Mouse (Mus musculus) heart, embryonic 13.5 days (tissue): ENCODE data around the gene Dmbt1. TPM values are rescaled to one million over a fixed set of nuclear protein-coding genes. Genes with fewer than 3 reads are reported as not detected.
"Not testable (repeated sequence)": the region's sequence is repeated elsewhere in the genome, so short reads cannot be mapped to it uniquely, and the experiment has no call there.

ENCODE experiments used
- ATAC-seq: fragments of 200-750 bp; cut with Nextera tagmentation; 2 replicates; pipeline ENCODE4 v1.8.0; 2017; ENCODE audit warnings: moderate TSS enrichment; ENCODE audit not compliant: insufficient number of reproducible peaks, low FRiP score, low TSS enrichment; ENCODE audit errors: extremely low read depth
- H3K27ac ChIP-seq: fragments of 300-500 bp; sonication (generic); replicated peaks from 2 replicates; pipeline ENCODE4 v1.5.1; 2015; ENCODE audit warnings: moderate library complexity, mild to moderate bottlenecking, inconsistent platforms
- H3K27me3 ChIP-seq: fragments of 300-500 bp; sonication (generic); replicated peaks from 2 replicates; pipeline ENCODE4 v1.6.1; 2015; ENCODE audit warnings: mild to moderate bottlenecking, inconsistent platforms
- H3K36me3 ChIP-seq: fragments of 300-500 bp; sonication (generic); 2 replicates; pipeline ENCODE4 v1.6.1; 2015; ENCODE audit warnings: mild to moderate bottlenecking, inconsistent platforms
- H3K4me1 ChIP-seq: fragments of 300-500 bp; sonication (generic); 2 replicates; pipeline ENCODE4 v1.6.1; 2015; ENCODE audit warnings: inconsistent platforms
- H3K4me2 ChIP-seq: fragments of 300-500 bp; sonication (generic); 2 replicates; pipeline ENCODE4 v1.6.1; 2015; ENCODE audit warnings: inconsistent platforms, mild to moderate bottlenecking, moderate library complexity
- H3K4me3 ChIP-seq: fragments of 300-500 bp; sonication (generic); 2 replicates; pipeline ENCODE4 v1.5.1; 2015; ENCODE audit warnings: moderate library complexity, mild to moderate bottlenecking, inconsistent platforms
- H3K9ac ChIP-seq: fragments of 300-500 bp; sonication (generic); 2 replicates; pipeline ENCODE4 v1.6.1; 2015; ENCODE audit warnings: inconsistent platforms, mild to moderate bottlenecking, moderate library complexity
- H3K9me3 ChIP-seq: fragments of 300-500 bp; sonication (generic); 2 replicates; pipeline ENCODE4 v1.6.1; 2016; ENCODE audit warnings: inconsistent platforms
- WGBS: fragments of 180-500 bp; shearing (Covaris S2); methylation state at CpG from one replicate; pipeline ENCODE4 v1.1.7; 2015; ENCODE audit warnings: mixed read lengths; 5-methylcytosine and 5-hydroxymethylcytosine counted together
- polyA plus RNA-seq: library from polyadenylated mRNA; unstranded; fragments of >200 nt; fragmentation: Nextera tagmentation; extraction: Ambion mirVana; gene quantifications from 2 replicates; pipeline ENCODE4 v1.2.1, GENCODE M21; 2015

The Dmbt1 gene
- polyA plus RNA-seq, 1 experiment from 2014 or later, result not detected

DNA sequence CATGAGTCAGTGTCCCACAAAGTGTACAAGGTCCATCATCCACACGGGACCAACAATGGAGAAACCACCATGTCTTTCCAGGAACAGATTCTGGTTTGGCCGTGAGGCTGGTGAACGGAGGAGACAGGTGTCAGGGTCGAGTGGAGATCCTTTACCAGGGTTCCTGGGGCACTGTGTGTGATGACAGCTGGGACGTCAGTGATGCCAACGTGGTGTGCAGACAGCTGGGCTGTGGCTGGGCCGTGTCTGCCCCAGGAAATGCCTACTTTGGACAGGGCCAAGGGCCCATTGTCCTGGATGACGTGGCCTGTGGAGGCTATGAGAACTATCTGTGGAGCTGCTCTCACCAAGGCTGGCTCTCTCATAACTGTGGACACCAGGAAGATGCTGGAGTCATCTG lies 18.0 kb downstream of the Dmbt1 start:
- not testable (repeated sequence) for ATAC-seq, H3K4me1 ChIP-seq, H3K27me3 ChIP-seq, H3K9me3 ChIP-seq, H3K9ac ChIP-seq, H3K27ac ChIP-seq, H3K4me3 ChIP-seq, H3K4me2 ChIP-seq, H3K36me3 ChIP-seq
- WGBS, result 69% methylated on average over 8 of the region's 8 CpGs

DNA sequence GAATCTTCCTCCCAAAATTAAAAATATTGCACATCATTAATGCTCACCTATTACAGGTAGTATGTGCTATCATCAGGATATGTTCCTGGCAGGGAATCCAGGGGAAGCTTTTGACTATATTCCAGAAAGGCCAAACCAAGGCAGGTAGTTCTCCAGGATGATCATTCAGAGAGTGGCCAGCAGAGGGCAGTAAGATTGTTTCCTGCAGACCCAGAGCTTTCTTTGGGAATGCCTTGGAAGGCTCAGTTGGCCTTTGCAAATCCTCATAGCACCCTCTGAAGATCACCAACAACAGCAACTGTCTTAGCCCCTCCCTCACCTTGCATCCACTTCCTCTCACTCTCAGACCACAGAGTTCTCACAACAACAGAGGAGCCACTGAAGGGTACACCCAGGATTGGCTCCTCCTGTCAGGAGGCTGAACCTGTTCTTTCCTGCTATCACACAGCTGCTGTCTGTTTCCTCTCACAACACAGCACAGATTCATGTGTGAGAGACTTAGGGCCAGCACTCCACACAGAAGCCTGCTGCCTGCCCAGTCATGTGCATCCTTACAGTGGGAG lies 23.0 kb downstream of the Dmbt1 start:
- H3K4me1 ChIP-seq, result no peaks in the 10 kb centered on the region
- H3K4me3 ChIP-seq, result no peak overlapping the region
- H3K27ac ChIP-seq, result no peak overlapping the region
- no peak; the same call in 1 of the 2 replicates for ATAC-seq
- no peaks in the 10 kb centered on the region for H3K27me3 ChIP-seq
- H3K9ac ChIP-seq, result no peak overlapping the region
- no peaks in the 10 kb centered on the region for H3K36me3 ChIP-seq
- no peaks in the 10 kb centered on the region for H3K9me3 ChIP-seq
- H3K4me2 ChIP-seq, result no peak overlapping the region

DNA sequence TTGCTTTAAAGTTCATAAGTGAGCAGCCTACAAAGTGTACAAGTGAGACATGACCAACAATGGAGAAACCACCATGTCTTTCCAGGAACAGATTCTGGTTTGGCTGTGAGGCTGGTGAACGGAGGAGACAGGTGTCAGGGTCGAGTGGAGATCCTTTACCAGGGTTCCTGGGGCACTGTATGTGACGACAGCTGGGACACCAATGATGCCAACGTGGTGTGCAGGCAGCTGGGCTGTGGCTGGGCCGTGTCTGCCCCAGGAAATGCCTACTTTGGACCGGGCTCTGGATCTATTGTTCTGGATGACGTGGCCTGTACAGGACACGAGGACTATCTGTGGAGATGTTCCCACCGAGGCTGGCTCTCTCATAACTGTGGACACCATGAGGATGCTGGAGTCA lies 26.1 kb downstream of the Dmbt1 start:
- WGBS, result 73% methylated on average over 9 of the region's 9 CpGs
- not testable (repeated sequence) for H3K4me3 ChIP-seq, H3K9me3 ChIP-seq, H3K27ac ChIP-seq, H3K36me3 ChIP-seq, H3K4me2 ChIP-seq, H3K9ac ChIP-seq, H3K4me1 ChIP-seq, ATAC-seq, H3K27me3 ChIP-seq

DNA sequence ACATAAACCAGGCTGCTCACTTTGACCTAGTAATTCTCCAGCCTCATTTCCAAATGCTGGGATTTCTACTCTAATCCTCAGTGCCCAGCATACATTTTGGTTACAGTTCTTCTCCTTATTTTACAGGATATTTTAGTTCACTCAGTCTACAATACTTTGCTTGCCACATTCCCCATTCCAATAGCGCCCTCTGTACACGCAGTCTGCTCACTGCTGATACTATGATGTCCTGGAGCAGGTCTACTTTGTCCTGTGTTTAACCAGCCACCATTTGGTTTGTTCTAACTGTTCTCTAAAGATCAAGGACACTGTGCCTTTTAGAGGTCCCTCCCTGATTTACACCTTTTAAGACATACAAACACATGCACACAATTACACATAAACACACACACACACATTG lies 28.0 kb downstream of the Dmbt1 start:
- not testable (repeated sequence) for H3K4me2 ChIP-seq, ATAC-seq, H3K27ac ChIP-seq, H3K4me1 ChIP-seq, H3K27me3 ChIP-seq, H3K36me3 ChIP-seq, H3K9me3 ChIP-seq, H3K9ac ChIP-seq, H3K4me3 ChIP-seq
- WGBS, result 61% methylated on average over 2 of the region's 2 CpGs

DNA sequence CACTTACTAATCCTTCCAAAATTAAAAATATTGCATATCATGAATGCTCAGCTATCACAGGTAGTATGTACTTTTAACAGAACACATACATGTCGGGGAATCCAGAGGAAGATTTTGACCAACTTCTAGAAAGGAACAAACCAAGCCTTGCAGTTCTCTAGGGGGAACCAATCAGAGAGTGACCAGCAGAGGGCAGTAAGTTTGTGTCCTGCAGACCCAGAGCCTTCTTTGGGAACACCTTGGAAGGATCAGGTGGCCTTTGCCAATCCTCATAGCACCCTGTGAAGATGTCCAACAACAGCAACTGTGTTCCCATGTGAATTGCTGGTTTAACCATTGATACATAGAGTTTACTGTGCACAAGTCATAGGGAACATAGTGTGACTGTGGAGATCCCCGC lies 30.7 kb downstream of the Dmbt1 start:
- Histone ChIP-seq H3K4me2 (no peak overlapping the region), H3K27ac (no peak overlapping the region), H3K9me3 (no peaks in the 10 kb centered on the region), H3K9ac (no peak overlapping the region), H3K36me3 (no peaks in the 10 kb centered on the region), H3K27me3 (no peaks in the 10 kb centered on the region), H3K4me3 (no peak overlapping the region), H3K4me1 (no peaks in the 10 kb centered on the region)
- no peak for ATAC-seq
- 72% methylated on average over 2 of the region's 2 CpGs for WGBS

DNA sequence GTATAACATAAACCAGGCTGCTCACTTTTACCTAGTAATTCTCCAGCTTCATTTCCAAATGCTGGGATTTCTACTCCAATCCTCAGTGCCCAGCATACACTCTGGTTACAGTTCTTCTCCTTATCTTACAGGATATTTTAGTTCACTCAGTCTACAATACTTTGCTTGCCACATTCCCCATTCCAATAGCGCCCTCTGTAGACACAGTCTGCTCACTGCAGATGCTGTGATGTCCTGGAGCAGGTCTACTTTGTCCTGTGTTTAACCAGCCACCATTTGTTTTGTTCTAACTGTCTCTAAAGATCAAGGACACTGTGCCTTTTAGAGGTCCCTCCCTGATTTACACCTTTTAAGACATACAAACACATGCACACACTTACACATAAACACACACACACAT lies 36.3 kb downstream of the Dmbt1 start:
- WGBS, result 3% methylated on average over 1 of the region's 1 CpGs
- not testable (repeated sequence) for H3K9ac ChIP-seq, H3K36me3 ChIP-seq, H3K4me1 ChIP-seq, H3K27ac ChIP-seq, H3K9me3 ChIP-seq, H3K27me3 ChIP-seq, ATAC-seq, H3K4me2 ChIP-seq, H3K4me3 ChIP-seq

DNA sequence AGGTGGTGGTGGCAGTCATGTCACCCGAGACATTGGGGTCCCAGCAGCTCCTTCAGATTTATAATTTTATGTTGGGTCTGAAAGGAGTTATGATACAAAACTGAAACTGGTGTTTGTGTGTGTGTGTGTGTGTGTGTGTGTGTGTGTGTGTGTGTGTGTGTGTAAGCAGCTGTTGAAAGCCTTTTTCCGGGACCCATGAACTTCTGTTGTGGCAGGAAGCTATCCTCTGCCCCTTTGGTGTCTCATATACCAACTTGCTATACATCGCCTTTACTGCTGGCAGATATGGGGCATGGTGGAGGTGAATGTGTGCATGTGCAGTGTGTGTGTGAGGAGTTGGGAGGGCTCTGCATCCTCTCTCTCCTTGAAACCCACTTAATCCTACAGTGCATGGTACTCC lies 41.6 kb downstream of the Dmbt1 start:
- WGBS, result 75% methylated on average over 3 of the region's 3 CpGs
- H3K9ac ChIP-seq, H3K4me1 ChIP-seq, ATAC-seq, H3K4me3 ChIP-seq, H3K27me3 ChIP-seq, H3K4me2 ChIP-seq, H3K9me3 ChIP-seq, H3K27ac ChIP-seq, H3K36me3 ChIP-seq: not testable (repeated sequence)

DNA sequence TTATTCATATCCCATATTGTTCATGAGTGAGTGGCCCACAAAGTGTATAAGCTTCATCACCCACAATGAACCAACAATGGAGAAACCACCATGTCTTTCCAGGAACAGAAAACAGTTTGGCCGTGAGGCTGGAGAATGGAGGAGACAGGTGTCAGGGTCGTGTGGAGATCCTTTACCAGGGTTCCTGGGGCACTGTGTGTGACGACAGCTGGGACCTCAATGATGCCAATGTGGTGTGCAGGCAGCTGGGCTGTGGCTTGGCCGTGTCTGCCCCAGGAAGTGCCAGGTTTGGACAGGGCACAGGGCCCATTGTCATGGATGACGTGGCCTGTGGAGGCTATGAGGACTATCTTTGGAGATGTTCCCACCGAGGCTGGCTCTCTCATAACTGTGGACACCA lies 42.2 kb downstream of the Dmbt1 start:
- H3K27me3 ChIP-seq, ATAC-seq, H3K9ac ChIP-seq, H3K4me2 ChIP-seq, H3K4me3 ChIP-seq, H3K36me3 ChIP-seq, H3K9me3 ChIP-seq, H3K27ac ChIP-seq, H3K4me1 ChIP-seq: not testable (repeated sequence)
- WGBS, result 77% methylated on average over 6 of the region's 6 CpGs

DNA sequence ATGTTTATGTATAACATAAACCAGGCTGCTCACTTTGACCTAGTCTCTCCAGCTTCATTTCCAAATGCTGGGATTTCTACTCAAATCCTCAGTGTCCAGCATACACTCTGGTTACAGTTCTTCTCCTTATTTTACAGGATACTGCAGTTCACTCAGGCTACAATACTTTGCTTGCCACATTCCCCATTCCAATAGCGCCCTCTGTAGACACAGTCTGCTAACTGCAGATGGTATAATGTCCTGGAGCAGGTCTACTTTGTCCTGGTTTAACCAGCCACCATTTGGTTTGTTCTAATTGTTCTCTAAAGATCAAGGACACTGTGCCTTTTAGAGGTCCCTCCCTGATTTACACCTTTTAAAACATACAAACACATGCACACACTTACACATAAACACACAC lies 44.1 kb downstream of the Dmbt1 start:
- Histone ChIP-seq H3K9me3 (no peaks in the 10 kb centered on the region), H3K4me2 (no peak overlapping the region), H3K4me3 (no peak overlapping the region), H3K27me3 (no peaks in the 10 kb centered on the region), H3K36me3 (no peaks in the 10 kb centered on the region), H3K27ac (no peak overlapping the region), H3K4me1 (no peaks in the 10 kb centered on the region), H3K9ac (no peak overlapping the region)
- 4% methylated on average over 1 of the region's 1 CpGs for WGBS
- no peak for ATAC-seq

DNA sequence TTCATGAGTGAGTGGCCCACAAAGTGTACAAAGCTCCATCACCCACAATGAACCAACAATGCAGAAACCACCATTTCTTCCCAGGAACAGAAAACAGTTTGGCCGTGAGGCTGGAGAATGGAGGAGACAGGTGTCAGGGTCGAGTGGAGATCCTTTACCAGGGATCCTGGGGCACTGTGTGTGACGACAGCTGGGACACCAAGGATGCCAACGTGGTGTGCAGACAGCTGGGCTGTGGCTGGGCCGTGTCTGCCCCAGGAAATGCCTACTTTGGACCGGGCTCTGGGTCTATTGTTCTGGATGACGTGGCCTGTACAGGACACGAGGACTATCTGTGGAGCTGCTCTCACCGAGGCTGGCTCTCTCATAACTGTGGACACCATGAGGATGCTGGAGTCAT lies 50.5 kb downstream of the Dmbt1 start:
- H3K9me3 ChIP-seq, ATAC-seq, H3K4me1 ChIP-seq, H3K27me3 ChIP-seq, H3K4me2 ChIP-seq, H3K9ac ChIP-seq, H3K27ac ChIP-seq, H3K36me3 ChIP-seq, H3K4me3 ChIP-seq: not testable (repeated sequence)
- WGBS, result 61% methylated on average over 9 of the region's 9 CpGs

DNA sequence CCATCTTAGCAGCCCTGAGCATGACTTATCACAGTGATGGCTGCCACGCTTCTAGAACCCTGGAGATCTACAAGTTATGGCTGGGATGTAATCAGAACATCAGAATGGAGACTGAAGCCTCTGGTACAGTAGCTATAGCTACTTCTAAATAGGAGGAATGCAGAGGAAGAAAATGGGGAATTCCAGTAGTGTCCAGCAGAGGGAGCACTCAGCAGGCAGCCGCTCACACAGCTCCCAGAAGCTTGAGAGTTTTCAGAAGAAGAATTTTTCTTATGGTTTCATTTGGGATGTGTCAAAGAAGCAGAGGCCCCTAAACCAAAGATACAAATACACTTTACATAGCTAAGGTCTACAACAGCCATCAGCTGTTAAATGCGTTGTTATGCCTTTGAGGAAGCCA lies 80.6 kb downstream of the Dmbt1 start:
- Histone ChIP-seq H3K27ac (no peak overlapping the region), H3K4me2 (no peak overlapping the region), H3K4me3 (no peak overlapping the region), H3K9me3 (no peaks in the 10 kb centered on the region), H3K36me3 (no peaks in the 10 kb centered on the region), H3K9ac (no peak overlapping the region), H3K4me1 (peaks cover 14% of the 10 kb centered on the region), H3K27me3 (peaks cover 9% of the 10 kb centered on the region)
- no peak for ATAC-seq
- WGBS, result 33% methylated on average over 3 of the region's 3 CpGs

DNA sequence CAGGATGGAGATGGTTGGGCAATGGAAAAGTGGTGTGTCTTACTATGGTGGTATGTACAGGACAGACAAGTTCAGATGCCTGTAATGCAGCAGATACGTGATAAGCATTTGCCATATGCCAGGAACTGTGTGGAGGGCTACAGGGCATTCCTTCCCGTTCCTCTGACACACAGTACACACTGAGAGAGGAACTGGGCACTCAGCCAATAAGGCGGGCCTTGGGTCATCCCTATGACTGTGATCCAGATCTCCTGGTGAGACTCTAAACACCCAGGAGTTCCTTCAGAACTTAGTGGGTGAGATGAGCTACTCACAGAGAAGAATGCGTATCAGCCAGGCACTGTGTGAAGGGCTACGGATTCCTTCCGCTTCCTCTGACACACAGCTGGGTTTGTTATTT lies 81.8 kb downstream of the Dmbt1 start:
- H3K27ac ChIP-seq, result peak overlapping the region; percentile 50; the same call in 1 of the 2 replicates
- H3K9ac ChIP-seq, result no peak overlapping the region
- H3K4me2 ChIP-seq, result no peak overlapping the region
- no peak for ATAC-seq
- peaks cover 9% of the 10 kb centered on the region for H3K27me3 ChIP-seq
- H3K4me1 ChIP-seq, result peaks cover 14% of the 10 kb centered on the region
- no peaks in the 10 kb centered on the region for H3K9me3 ChIP-seq
- H3K4me3 ChIP-seq, result no peak overlapping the region
- no peaks in the 10 kb centered on the region for H3K36me3 ChIP-seq
- 35% methylated on average over 6 of the region's 6 CpGs for WGBS
